Mouse (Mus musculus) bone marrow, adult 2 months (tissue): ENCODE results near the gene Trmu. TPM values are rescaled to one million over a fixed set of nuclear protein-coding genes. Genes with fewer than 3 reads are reported as not detected.

Experiments used
- H3K27ac ChIP-seq: fragments of 200-500 bp; 2 replicates; pipeline ENCODE4 v1.5.1; 2012; ENCODE audit warnings: low read depth, mild to moderate bottlenecking, control low read depth, inconsistent platforms, low read length; ENCODE audit not compliant: control insufficient read depth, poor library complexity, insufficient read depth
- H3K4me1 ChIP-seq: fragments of 200-500 bp; 2 replicates; pipeline ENCODE4 v1.6.1; 2011; ENCODE audit warnings: low read length; ENCODE audit not compliant: control insufficient read depth, insufficient read depth
- H3K4me3 ChIP-seq: fragments of 200-500 bp; replicated peaks from 2 replicates; pipeline ENCODE3; 2011; ENCODE audit warnings: mild to moderate bottlenecking, low read depth, low read length, control low read depth; ENCODE audit not compliant: control insufficient read depth
- CTCF ChIP-seq: fragments of 200-500 bp; IDR thresholded peaks from 2 replicates; pipeline ENCODE4 v1.5.1; 2011; ENCODE audit warnings: low read length, control low read depth; ENCODE audit not compliant: control insufficient read depth, insufficient read depth
- POLR2A ChIP-seq: fragments of 200-500 bp; IDR thresholded peaks from 2 replicates; pipeline ENCODE4 v1.6.1; 2011; ENCODE audit warnings: low read depth, mild to moderate bottlenecking, control low read depth, low read length, borderline replicate concordance; ENCODE audit not compliant: control insufficient read depth
- WGBS: fragments of 180-500 bp; shearing (Covaris S2); methylation state at CpG from one replicate; pipeline ENCODE4 v1.1.7; 2018; 5-methylcytosine and 5-hydroxymethylcytosine counted together
- polyA plus RNA-seq: library from polyadenylated mRNA; stranded (reverse); fragments of >200 nt; gene quantifications from 2 replicates; pipeline ENCODE4 v1.2.4, GENCODE M21; 2011; ENCODE audit warnings: low replicate concordance; ENCODE audit not compliant: missing spikeins, insufficient read depth, insufficient read length

Trmu gene
- polyA plus RNA-seq, 1 experiment: 40.4 TPM

DNA sequence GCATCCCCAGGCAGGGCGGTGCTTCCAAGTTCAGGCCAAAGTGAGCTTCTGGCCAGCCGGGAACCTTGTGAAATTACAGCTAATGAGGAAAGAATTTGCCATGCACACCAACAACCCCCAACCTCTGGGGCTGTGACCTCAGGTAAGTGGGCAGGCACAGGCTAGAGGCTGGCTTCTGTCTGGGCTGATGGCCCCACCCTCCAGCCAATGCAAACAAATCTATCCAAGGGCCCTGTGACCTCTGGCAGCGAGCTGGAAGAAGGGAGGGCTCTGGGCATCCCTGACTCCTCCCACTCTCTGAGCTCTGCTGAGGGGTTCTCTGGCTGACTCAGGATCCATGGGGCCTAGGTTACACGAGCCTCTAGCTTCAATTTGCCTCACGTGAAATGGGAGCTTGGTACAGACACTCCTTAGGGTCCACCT, 56.5 kb downstream of the Trmu start:
- H3K4me3 ChIP-seq: no peak overlapping the region
- TF ChIP-seq POLR2A (no peak), CTCF (no peak)
- no peaks in the 10 kb centered on the region for H3K4me1 ChIP-seq
- WGBS: 69% methylated on average over 5 of the region's 5 CpGs
- H3K27ac ChIP-seq: no peak overlapping the region

Other genes with a start within 250 kb of the Trmu start
- 1.1 TPM in 1 of 2 replicates, not detected in the other for gene Ppara, start 144.3 kb upstream of the Trmu start, polyA plus RNA-seq
- 5.8 and 10.8 TPM in 2 replicates for gene Cdpf1, start 67.6 kb upstream of the Trmu start, polyA plus RNA-seq
- not detected in 2 replicates for gene Pkdrej, start 57.6 kb upstream of the Trmu start, polyA plus RNA-seq
- gene Ttc38, start 47.0 kb upstream of the Trmu start, polyA plus RNA-seq: 2.4 and 2.9 TPM in 2 replicates
- gene Gtse1, start 19.6 kb upstream of the Trmu start, polyA plus RNA-seq: 16.0 and 20.8 TPM in 2 replicates
- gene Celsr1, start 154.5 kb downstream of the Trmu start, polyA plus RNA-seq: 1.3 and 4.2 TPM in 2 replicates
- 14.1 and 20.7 TPM in 2 replicates for gene Gramd4, start 178.4 kb downstream of the Trmu start, polyA plus RNA-seq